Mouse (Mus musculus) forebrain, postnatal 0 days (tissue): ENCODE measurements at regions not wholly inside any gene's neighbourhood (a gene's known extent, or its start where the extent isn't known, plus 50 kb on each side); places are given as distances from the start of the nearest gene placed in this dataset.

Experiments
- ATAC-seq: fragments of 200-750 bp; cut with Nextera tagmentation; 2 replicates; pipeline ENCODE4 v1.8.0; 2017; ENCODE audit warnings: mild to moderate bottlenecking, moderate library complexity
- DNase-seq: peaks from one replicate; pipeline ENCODE4 v3.0.0-alpha.2; 2015
- H3K27ac ChIP-seq: fragments of 300-500 bp; sonication (generic); 2 replicates; pipeline ENCODE4 v1.5.1; 2014; ENCODE audit warnings: low read depth, mild to moderate bottlenecking, antibody characterized with exemption, low read length, moderate library complexity, mixed read lengths
- H3K27me3 ChIP-seq: fragments of 300-500 bp; sonication (generic); 2 replicates; pipeline ENCODE4 v1.6.1; 2014; ENCODE audit warnings: mild to moderate bottlenecking, low read length, mixed read lengths; ENCODE audit not compliant: insufficient read depth
- H3K36me3 ChIP-seq: fragments of 300-500 bp; sonication (generic); 2 replicates; pipeline ENCODE4 v1.6.1; 2014; ENCODE audit warnings: mild to moderate bottlenecking, moderate library complexity; ENCODE audit not compliant: insufficient read depth
- H3K4me1 ChIP-seq: fragments of 300-500 bp; sonication (generic); 2 replicates; pipeline ENCODE4 v1.6.1; 2014; ENCODE audit warnings: antibody characterized with exemption; ENCODE audit not compliant: insufficient read depth
- H3K4me2 ChIP-seq: fragments of 300-500 bp; sonication (generic); 2 replicates; pipeline ENCODE4 v1.6.1; 2014; ENCODE audit warnings: low read depth, mild to moderate bottlenecking, moderate library complexity
- H3K4me3 ChIP-seq: fragments of 300-500 bp; sonication (generic); 2 replicates; pipeline ENCODE4 v1.5.1; 2014; ENCODE audit warnings: low read depth, low read length, mixed read lengths
- H3K9ac ChIP-seq: fragments of 300-500 bp; sonication (generic); 2 replicates; pipeline ENCODE4 v1.6.1; 2014; ENCODE audit warnings: mild to moderate bottlenecking
- H3K9me3 ChIP-seq: fragments of 300-500 bp; sonication (generic); 2 replicates; pipeline ENCODE4 v1.6.1; 2016; ENCODE audit warnings: low read length
- CTCF ChIP-seq: sonication (generic); IDR thresholded peaks from 2 replicates; pipeline ENCODE4 v1.5.1; 2016; ENCODE audit warnings: antibody characterized with exemption, control low read depth, low read depth
- WGBS: fragments of 180-500 bp; shearing (Covaris S2); extraction: QIAGEN DNeasy Blood & Tissue Kit; methylation state at CpG from one replicate; pipeline ENCODE4 v1.1.7; 2014; 5-methylcytosine and 5-hydroxymethylcytosine counted together

- WGBS: 88% methylated on average over 7 of the region's 7 CpGs
- Histone ChIP-seq H3K27ac (no peak overlapping the region), H3K4me3 (no peak overlapping the region), H3K4me2 (no peak overlapping the region), H3K9me3 (no peaks in the 10 kb centered on the region), H3K9ac (no peak overlapping the region), H3K36me3 (no peaks in the 10 kb centered on the region), H3K27me3 (no peaks in the 10 kb centered on the region), H3K4me1 (no peaks in the 10 kb centered on the region)
- no peak for TF ChIP-seq CTCF
- no peak for DNase-seq
- no peak for ATAC-seq
These were observed 76.0 kb downstream of the Btg1 start for GRCm38 (mm10) chr10:96692821-96693220.

GRCm38 (mm10) chr10:96693766-96694165 lies 77.0 kb downstream of the Btg1 start:
- TF ChIP-seq CTCF: no peak
- no peak for DNase-seq
- 72% methylated on average over 6 of the region's 6 CpGs for WGBS

GRCm38 (mm10) chr10:96696571-96696970 lies 79.8 kb downstream of the Btg1 start:
- WGBS: 97% methylated on average over 7 of the region's 7 CpGs
- no peak overlapping the region for H3K27ac ChIP-seq
- H3K4me3 ChIP-seq: no peak overlapping the region
- ATAC-seq (no peak), DNase-seq (no peak)
- H3K9ac ChIP-seq: no peak overlapping the region
- no peaks in the 10 kb centered on the region for H3K27me3 ChIP-seq
- no peaks in the 10 kb centered on the region for H3K9me3 ChIP-seq
- no peaks in the 10 kb centered on the region for H3K4me1 ChIP-seq
- H3K4me2 ChIP-seq: no peak overlapping the region
- no peak for TF ChIP-seq CTCF
- H3K36me3 ChIP-seq: no peaks in the 10 kb centered on the region

More at GRCm38 (mm10) chr10:96693766-96694165, 77.0 kb downstream of the Btg1 start:
- Histone ChIP-seq H3K4me1 (no peaks in the 10 kb centered on the region), H3K4me2 (no peak overlapping the region), H3K27me3 (no peaks in the 10 kb centered on the region), H3K36me3 (no peaks in the 10 kb centered on the region), H3K9me3 (no peaks in the 10 kb centered on the region), H3K9ac (no peak overlapping the region), H3K4me3 (no peak overlapping the region), H3K27ac (no peak overlapping the region)
- ATAC-seq: no peak

- 76% methylated on average over 3 of the region's 3 CpGs for WGBS
- H3K27me3 ChIP-seq: no peaks in the 10 kb centered on the region
- ATAC-seq: no peak
- no peaks in the 10 kb centered on the region for H3K36me3 ChIP-seq
- no peak overlapping the region for H3K27ac ChIP-seq
- no peak overlapping the region for H3K4me2 ChIP-seq
- H3K4me3 ChIP-seq: no peak overlapping the region
- DNase-seq: no peak
- no peaks in the 10 kb centered on the region for H3K4me1 ChIP-seq
- no peak overlapping the region for H3K9ac ChIP-seq
- H3K9me3 ChIP-seq: no peaks in the 10 kb centered on the region
- TF ChIP-seq CTCF: no peak
These were observed 81.0 kb downstream of the Btg1 start for GRCm38 (mm10) chr10:96697781-96698180.

- no peaks in the 10 kb centered on the region for H3K9me3 ChIP-seq
- TF ChIP-seq CTCF: no peak
- no peak overlapping the region for H3K9ac ChIP-seq
These were observed 89.8 kb downstream of the Btg1 start for GRCm38 (mm10) chr10:96706656-96707055.

GRCm38 (mm10) chr10:96708471-96708870 lies 91.7 kb downstream of the Btg1 start:
- no peak for ATAC-seq
- no peak for TF ChIP-seq CTCF
- Histone ChIP-seq H3K36me3 (no peaks in the 10 kb centered on the region), H3K27me3 (no peaks in the 10 kb centered on the region), H3K4me2 (no peak overlapping the region), H3K4me1 (no peaks in the 10 kb centered on the region), H3K9me3 (no peaks in the 10 kb centered on the region), H3K9ac (no peak overlapping the region), H3K4me3 (no peak overlapping the region), H3K27ac (no peak overlapping the region)
- no peak for DNase-seq
- 67% methylated on average over 2 of the region's 2 CpGs for WGBS

More at GRCm38 (mm10) chr10:96706656-96707055, 89.8 kb downstream of the Btg1 start:
- DNase-seq (no peak), ATAC-seq (no peak)
- H3K36me3 ChIP-seq: no peaks in the 10 kb centered on the region
- no peak overlapping the region for H3K4me2 ChIP-seq
- WGBS: 94% methylated on average over 4 of the region's 4 CpGs
- no peaks in the 10 kb centered on the region for H3K4me1 ChIP-seq
- H3K27ac ChIP-seq: no peak overlapping the region
- no peak overlapping the region for H3K4me3 ChIP-seq
- H3K27me3 ChIP-seq: no peaks in the 10 kb centered on the region

- ATAC-seq: no peak
- Histone ChIP-seq H3K36me3 (no peaks in the 10 kb centered on the region), H3K9me3 (no peaks in the 10 kb centered on the region)
These were observed 93.0 kb downstream of the Btg1 start for GRCm38 (mm10) chr10:96709698-96710356.

More at GRCm38 (mm10) chr10:96709698-96710356, 93.0 kb downstream of the Btg1 start:
- Histone ChIP-seq H3K4me1 (no peaks in the 10 kb centered on the region), H3K4me2 (no peak overlapping the region), H3K4me3 (no peak overlapping the region), H3K9ac (no peak overlapping the region), H3K27ac (no peak overlapping the region), H3K27me3 (no peaks in the 10 kb centered on the region)
- DNase-seq: no peak
- 86% methylated on average over 13 of the region's 13 CpGs for WGBS
- no peak for TF ChIP-seq CTCF
